Mouse (Mus musculus): ENCODE measurements around the gene Ubash3b. TPM values are rescaled to one million over a fixed set of nuclear protein-coding genes. Genes with fewer than 3 reads are reported as not detected.

The Ubash3b gene
- polyA plus RNA-seq, 1 experiment from 2014 or later, result 12.1 TPM

Other genes starting within 250 kb of the Ubash3b start
- gene Jhy, start 197.6 kb downstream of the Ubash3b start, polyA plus RNA-seq (2014; fragmentation: Nextera tagmentation; extraction: Ambion mirVana), result 0.38 and 0.45 TPM in 2 replicates
- 0.32 TPM in 1 of 2 replicates, not detected in the other for gene Crtam, start 157.1 kb downstream of the Ubash3b start, polyA plus RNA-seq (2014; fragmentation: Nextera tagmentation; extraction: Ambion mirVana)